Mouse (Mus musculus): ENCODE measurements at regions not wholly inside any gene's neighbourhood (a gene's known extent, or its start where the extent isn't known, plus 50 kb on each side); places are given as distances from the start of the nearest gene placed in this dataset.

GRCm38 (mm10) chr11:23996250-23996649 is 78.6 kb downstream of the A830031A19Rik start:
- DNase-seq (ENCODE audit: low spot score) = no peak

- no peak for DNase-seq (ENCODE audit: low spot score)
These were observed 80.7 kb downstream of the A830031A19Rik start for GRCm38 (mm10) chr11:23994160-23994559.

GRCm38 (mm10) chr11:23987532-23988450 is 87.1 kb downstream of the A830031A19Rik start:
- DNase-seq (ENCODE audit: low spot score) = no peak

- no peak for DNase-seq (ENCODE audit: low spot score)
These were observed 89.6 kb downstream of the A830031A19Rik start for GRCm38 (mm10) chr11:23985231-23985630.

DNA sequence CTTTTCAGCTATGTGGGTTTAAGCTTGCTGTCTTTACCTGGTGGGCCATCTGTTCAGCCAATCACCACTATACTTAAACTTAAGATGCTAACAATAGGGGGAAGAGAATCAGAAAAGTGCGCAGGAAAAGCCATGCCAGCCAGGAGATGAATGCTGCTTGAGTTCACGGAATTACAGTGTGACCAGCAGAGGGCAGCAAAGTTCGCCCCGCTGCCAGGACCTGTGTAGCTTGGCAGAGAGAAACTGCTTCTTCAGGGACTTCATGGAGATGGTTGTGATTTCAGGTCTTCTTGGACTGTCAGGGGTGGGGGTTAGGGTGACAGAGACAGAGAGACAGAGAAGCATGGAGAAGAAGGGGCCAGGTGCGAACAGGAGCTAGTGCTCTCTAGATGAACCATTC is 84.3 kb upstream of the Papolg start:
- peak; percentile 46 for DNase-seq (ENCODE audit: low spot score)

- DNase-seq (ENCODE audit: low spot score) = no peak
These were observed 83.2 kb upstream of the Papolg start for GRCm38 (mm10) chr11:23978300-23978699.

DNA sequence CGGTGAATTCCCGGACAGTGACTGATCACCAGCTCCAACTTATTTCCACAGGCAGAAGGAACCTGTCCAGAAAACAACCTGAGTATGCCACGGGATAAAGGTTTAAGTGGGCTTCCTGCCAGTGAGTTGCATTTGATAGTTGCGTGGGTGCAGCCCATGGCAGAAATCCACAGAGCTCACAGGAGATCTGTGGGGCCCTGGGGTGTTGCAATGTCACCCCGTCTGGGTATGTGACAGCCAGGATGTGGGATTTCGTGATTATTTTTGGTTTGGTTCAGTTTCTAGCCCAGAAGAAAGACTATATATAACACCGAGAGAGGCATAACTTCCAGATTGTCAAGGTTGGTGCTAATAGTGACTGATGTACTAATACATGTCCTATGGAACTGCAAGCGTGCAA is 82.0 kb upstream of the Papolg start:
- DNase-seq (ENCODE audit: low spot score) = no peak

DNA sequence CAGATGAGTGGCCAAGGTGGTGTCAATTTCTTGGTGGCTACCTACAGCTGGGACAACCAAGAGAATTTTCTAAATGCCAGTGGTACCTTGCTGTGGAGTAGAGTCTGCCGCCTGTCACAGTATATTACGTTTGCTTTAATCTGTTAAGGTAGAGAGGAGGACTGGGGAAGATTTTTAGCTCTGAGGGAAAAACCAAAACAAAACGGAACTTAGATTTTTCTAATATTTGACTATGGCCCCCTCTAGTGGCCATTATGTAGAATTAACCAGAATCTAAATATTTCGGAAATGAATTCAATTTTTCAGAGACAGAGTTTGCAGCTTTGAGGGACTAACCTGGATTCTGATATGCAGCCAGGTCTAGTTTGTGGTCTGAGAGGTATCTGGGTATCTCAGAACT is 59.3 kb upstream of the Papolg start:
- no peak for DNase-seq (ENCODE audit: low spot score)

- DNase-seq (ENCODE audit: low spot score) = no peak
These were observed 50.9 kb upstream of the Papolg start for GRCm38 (mm10) chr11:23945966-23946365.
